Mouse (Mus musculus): Measurements from ENCODE around the gene Sirt3. TPM values are rescaled to one million over a fixed set of nuclear protein-coding genes. Genes with fewer than 3 reads are reported as not detected.

Gene Sirt3
- total RNA-seq, 2 experiments from 2014 or later: 64.6 to 71.8 TPM

DNA sequence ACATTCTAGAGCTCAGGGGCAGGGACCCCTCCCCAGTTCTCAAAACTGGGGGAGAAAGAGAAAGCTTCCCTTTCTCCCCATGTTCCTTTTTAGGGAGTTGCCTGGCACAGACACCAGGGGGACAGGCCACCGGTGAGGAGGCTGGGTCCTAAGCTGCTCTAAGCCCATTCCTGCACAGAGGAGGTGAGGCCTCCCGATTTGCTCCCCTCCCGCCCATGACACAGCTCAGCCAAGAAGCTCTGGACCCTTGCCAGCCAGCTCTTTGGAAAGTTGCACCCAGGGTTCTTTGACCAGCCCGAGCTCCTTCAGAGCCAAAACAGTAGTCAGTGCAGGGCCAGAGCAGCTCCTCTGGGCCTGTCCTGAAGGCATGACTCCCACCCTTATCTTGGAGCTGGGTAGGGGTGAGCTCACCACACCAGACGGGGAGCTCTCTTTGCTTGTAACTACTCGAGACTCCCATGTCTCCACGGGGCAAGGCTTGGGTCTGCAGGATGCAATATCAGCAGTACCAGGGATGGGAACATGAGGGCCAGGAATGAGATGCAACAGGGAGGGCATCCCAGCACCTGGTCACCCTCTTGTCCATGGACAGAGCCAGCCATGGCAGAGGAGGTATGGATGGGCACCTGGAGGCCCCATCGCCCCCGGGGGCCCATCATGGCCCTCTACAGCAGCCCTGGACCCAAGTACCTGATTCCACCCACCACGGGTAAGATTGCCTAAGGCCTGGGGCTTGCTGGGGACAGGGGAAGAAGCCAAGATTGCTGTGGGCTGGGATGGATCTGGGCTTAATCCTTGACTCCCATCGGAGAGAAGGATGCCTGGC lies 34.1 kb downstream of the Sirt3 start, which contains the start of gene Odf3:
Gene Odf3 (plus strand): TSS at position 51 of the 826 bp plus-strand sequence.
- DNase-seq: no peak

DNA sequence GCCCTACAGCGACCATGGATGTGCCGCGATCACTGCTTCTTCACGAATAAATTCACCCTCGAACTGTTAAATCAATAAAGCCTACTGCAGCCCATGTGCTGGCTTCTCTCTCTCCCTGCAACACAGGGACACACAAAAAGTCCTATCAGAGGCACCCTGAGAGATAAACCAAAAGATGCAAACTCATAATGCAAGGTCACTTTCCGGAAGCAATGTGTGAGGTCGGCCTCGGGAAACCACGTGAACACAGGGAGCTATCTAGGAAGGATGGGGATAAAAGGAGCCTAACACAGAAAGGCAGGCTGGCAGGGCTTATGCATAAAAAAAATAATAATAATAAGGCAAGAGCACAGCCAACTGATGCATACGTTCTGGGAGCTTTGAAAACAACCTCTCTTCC lies 35.4 kb downstream of the Sirt3 start:
- no peak for DNase-seq

- no peak for DNase-seq
These were observed 36.4 kb downstream of the Sirt3 start for GRCm38 (mm10) chr7:140845683-140846082.

DNA sequence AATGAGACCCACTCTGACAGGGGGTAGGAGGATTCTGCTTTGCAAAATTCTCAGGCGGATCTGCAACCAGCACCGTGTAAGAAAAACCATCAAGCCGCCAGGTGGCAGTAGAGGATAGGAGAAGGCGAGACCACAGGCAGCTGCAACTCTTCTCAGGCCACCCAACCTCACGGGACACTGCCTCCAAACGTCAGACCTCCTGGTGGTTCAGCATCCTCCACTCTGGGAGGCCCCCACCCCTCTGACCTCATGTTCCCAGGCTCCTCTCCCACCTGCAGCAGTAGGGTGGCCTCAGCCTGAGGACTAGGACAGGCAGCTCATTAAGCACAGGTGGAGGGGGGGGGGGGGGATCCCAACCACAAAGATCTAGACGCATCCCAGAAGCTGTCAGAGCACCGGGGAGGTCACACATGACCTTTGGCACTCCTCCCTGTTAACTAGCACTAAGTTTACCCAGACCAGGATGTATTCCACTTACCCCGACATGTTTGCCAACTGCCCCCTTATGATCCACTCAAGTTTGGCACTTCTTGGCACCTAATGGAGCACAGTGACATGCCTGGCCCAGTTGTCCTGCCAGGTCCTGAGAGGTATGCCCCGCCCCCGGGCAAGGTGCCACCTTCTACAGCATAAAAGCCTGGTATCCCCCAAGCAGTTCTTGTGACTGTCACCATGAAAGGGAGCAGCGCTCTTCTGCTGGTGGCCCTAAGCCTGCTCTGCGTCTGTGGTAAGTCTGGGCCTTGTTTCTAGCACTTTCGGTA lies 37.0 kb downstream of the Sirt3 start, which contains the start of gene Scgb1c1:
Gene Scgb1c1 (plus strand): TSS at position 643 of the 761 bp plus-strand sequence.
- peak; percentile 87 to 91 for DNase-seq

GRCm38 (mm10) chr7:140843806-140844205 lies 38.3 kb downstream of the Sirt3 start:
- DNase-seq: no peak

DNA sequence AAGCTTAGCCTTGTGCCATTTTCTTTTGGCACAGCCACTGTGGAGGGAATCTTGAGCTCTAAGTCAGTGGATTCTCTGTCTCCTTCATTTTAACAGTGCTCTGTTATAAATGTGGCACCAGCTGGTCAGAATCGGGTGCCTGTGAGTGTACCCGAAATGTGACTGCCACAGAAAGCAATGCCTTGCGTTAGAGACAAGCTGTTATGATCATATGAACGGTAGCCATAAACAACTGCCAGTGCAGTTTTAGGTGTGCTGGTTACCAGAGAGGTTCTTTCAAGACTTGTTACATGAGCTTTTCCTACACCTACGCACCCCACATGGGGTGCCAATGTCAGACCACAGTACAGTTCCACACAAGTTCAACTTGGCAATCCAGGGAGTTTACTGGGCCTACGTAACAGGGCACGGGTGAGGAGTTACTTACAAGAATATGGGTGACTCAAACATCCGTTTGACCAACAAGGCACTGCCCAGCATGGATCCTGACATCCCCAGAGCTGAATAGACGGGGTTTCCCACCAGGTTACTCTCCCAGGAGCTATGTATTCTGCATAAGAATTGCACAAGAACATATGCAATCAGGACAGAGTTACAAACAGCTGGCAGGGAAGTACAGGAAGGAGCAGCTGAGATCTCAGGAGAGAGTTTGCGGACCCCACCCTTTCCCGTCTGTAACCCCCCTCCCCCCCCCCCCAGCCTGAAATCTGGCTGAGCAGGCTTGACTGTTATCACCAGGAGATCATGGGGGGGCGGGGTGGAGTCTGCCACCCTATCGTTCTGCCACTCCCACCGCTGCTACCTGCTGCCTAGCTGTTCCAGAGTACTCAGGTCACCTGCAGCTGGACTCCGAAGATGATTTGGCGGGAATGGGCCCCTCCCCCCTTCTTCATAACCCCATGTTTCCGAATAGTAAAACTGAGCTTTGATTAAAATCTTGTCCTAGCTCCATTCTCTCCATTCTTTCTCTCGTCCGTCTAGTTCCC lies 41.1 kb downstream of the Sirt3 start:
- DNase-seq: no peak

GRCm38 (mm10) chr7:140839556-140839955 lies 42.6 kb downstream of the Sirt3 start:
- DNase-seq: no peak

GRCm38 (mm10) chr7:140836243-140837115 lies 45.6 kb downstream of the Sirt3 start:
- DNase-seq: peak; percentile 48 to 57

GRCm38 (mm10) chr7:140835758-140836087 lies 46.4 kb downstream of the Sirt3 start:
- no peak for DNase-seq

DNA sequence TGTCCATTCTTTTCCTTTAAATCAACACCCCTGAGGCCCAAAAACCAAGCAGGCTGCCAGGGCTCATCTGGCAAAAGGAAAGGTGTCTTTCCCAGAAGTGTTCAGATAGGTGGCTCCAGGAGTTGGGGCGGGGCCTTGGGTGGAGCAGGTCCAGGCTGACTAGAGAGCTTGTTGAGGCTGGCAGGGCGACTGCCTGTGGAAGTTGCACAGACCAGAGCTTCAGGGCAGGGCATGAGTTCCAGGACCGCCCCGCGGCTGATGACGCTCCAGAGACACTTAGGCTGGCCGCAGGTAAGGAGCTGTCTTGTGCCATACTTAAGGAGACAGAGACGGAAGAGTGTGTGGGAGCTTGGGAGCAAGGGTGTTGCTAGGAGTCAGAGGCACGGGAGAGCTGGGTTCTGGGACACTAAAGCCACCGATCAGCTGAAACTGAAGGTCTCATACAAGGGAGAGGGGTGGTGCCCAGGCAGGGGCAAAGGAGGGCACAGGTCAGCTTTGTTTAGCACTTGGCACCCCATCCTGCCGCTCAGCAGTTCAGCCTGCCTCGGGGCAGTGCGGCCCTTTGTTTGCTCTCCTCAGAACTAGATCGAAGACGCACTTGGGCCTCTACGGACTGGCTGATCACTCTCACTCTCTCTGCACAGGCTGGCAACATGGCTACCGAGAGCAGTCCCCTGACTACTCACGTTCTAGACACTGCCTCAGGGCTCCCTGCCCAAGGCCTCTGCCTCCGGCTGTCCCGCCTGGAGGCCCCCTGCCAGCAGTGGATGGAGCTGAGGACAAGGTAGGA lies 46.9 kb downstream of the Sirt3 start, which contains the start of gene Urah:
Gene Urah (plus strand): TSS at position 51 of the 790 bp plus-strand sequence.
- no peak for DNase-seq

DNA sequence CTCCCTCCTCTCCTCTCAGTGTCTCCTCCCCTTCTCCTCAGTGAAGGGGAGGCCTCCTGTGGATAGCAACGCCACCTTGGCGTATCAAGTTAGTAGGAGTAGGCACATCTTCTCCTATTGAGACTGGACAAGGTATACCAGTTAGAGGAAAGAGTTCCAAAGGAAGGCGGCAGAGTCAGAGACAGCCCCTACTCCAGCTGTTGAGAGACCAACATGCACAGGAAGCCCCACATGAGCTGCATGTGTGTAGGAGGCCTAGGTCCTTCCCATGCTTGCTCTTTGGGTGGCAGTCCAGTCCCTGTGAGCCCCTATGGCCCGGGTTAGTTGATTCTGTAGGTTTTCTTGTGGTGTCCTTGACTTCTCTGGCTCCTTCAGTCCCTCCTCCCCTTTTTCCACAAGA lies 48.8 kb downstream of the Sirt3 start:
- no peak for DNase-seq

DNA sequence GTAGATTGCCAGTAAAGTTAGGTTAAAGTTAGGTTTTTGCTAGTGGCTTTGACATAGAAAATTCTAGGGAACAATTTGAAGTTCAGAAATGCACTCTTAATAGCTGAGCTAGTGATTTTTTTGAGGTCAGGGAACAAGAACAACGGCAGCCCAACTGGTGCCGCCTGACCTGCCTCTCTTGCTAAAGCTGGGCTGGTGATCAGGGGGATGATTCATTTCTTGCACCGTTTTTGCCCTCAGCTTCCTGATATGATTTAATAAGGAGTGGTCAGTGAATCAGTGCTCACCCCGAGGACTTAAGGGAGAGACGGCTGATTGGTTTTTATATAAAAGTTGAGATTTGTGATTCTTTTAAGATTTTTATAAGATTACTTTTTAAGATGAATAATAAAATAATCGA lies 50.7 kb downstream of the Sirt3 start:
- no peak for DNase-seq

DNA sequence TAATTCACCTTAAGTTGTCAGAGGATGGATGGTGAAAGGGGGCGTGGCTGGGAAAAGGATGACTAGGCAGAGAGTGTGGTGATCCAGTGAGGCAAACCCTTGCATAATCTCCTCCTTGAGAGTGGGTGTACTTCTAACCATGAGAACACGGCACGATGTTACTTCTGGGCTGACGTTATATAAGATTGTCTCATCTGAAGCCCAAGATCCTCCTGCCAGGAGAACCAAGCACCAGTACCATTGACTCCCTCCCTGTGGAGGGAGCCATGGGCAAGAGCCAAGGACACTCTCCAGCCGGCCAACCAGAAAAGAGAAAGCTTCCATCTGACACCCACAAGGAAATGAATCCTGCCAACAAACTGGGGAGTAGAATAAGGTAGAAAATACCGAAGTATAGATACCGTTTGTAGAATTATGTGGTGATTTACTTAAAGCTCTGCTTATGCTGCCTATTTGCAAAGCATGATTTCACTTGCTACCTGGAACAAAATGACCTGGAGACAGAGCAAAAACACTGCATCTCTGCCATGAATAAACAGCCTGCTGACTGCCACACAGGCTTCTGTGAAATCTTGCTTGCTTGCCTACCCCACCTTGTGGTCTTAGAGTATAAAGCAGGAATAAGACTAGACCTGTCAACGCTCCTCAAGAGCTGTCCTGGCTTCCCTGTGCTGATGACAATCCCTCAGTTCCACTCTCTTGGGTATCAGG lies 53.8 kb downstream of the Sirt3 start:
- DNase-seq: peak; percentile 45 to 57

GRCm38 (mm10) chr7:140822731-140823130 lies 59.4 kb downstream of the Sirt3 start:
- no peak for DNase-seq

GRCm38 (mm10) chr7:140821653-140822329 lies 60.3 kb downstream of the Sirt3 start, which contains the start of gene Zfp941:
Zfp941 (minus strand) TSS chr7:140822178.
- DNase-seq: peak in 1 of 2 experiments; percentile 36

- DNase-seq: no peak
These were observed 60.8 kb downstream of the Sirt3 start for GRCm38 (mm10) chr7:140821305-140821652.

DNA sequence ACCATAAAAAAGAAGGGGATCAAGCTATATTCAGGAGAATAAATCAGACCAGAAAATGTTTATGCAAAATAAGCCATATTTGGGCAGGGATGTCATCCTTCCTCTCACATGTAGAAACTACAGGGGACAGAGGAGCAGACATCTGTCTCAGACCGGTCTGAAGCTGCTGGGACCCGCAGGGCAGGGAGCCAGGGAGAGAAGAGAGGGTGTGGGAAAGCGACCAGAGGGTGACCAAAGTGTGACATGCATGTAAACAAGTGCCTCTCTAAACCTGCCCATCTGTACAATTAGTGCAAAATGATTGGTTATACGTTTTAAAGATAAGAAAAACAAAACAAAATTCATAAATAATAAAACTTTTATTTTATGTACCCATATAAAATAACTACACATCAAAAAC lies 61.9 kb downstream of the Sirt3 start:
- no peak for DNase-seq
